Mouse (Mus musculus) E14TG2a.4 (cell line): ENCODE results near the gene Cfap69.

ENCODE experiments used
- CTCF ChIP-seq: conservative IDR thresholded peaks from 2 replicates; pipeline ENCODE4 v1.5.1; 2014; ENCODE audit warnings: low read length
- POU5F1 ChIP-seq: IDR thresholded peaks from 2 replicates; pipeline ENCODE4 v1.6.1; 2014; ENCODE audit warnings: low read length, borderline replicate concordance

GRCm38 (mm10) chr5:5533656-5534420 lies 130.2 kb downstream of the Cfap69 start:
- TF ChIP-seq CTCF = no peak
- no peak for TF ChIP-seq POU5F1
